Mouse (Mus musculus) cortical plate, adult 2 months (tissue): ENCODE results near the gene Hoxc9.

ENCODE experiments used
- CTCF ChIP-seq: fragments of 200-500 bp; IDR thresholded peaks from 2 replicates; pipeline ENCODE4 v1.5.1; 2011; ENCODE audit warnings: mild to moderate bottlenecking, control low read depth, low read length; ENCODE audit not compliant: insufficient read depth; ENCODE audit errors: extremely low read depth
- POLR2A ChIP-seq: fragments of 200-500 bp; IDR thresholded peaks from 2 replicates; pipeline ENCODE4 v1.6.1; 2011; ENCODE audit warnings: mild to moderate bottlenecking, low read length, control low read depth; ENCODE audit not compliant: insufficient read depth; ENCODE audit errors: extremely low read depth

DNA sequence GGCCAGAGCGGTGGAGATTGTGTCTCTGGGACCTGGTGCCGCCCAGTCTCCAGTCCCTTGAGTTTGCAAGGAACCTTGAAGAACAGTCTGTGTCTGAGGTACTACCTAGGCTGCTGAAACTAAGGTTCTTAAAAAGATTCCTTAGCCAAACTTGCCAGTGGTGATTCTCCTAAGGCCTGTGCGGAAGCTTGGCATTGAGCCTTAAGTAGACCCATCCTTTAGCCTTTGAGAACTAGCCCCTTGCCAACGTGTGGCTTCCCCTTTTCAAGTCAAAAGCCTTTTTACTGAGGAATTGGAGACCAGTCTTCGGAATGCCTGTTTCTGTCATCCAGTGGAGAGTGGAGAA lies 32.8 kb upstream of the Hoxc9 start:
- TF ChIP-seq CTCF (no peak), POLR2A (no peak)
